Mouse (Mus musculus) neural tube, embryonic 15.5 days (tissue): ENCODE data around the gene Ihh. TPM values are rescaled to one million over a fixed set of nuclear protein-coding genes. Genes with fewer than 3 reads are reported as not detected.

Experiments used
- ATAC-seq: fragments of 200-750 bp; cut with Nextera tagmentation; 2 replicates; pipeline ENCODE4 v1.8.0; 2017; ENCODE audit warnings: mild to moderate bottlenecking, moderate TSS enrichment, moderate library complexity; ENCODE audit not compliant: low FRiP score
- H3K27ac ChIP-seq: fragments of 300-500 bp; sonication (generic); replicated peaks from 2 replicates; pipeline ENCODE4 v1.5.1; 2015; ENCODE audit warnings: mild to moderate bottlenecking, inconsistent platforms
- H3K27me3 ChIP-seq: fragments of 300-500 bp; sonication (generic); replicated peaks from 2 replicates; pipeline ENCODE4 v1.6.1; 2015; ENCODE audit warnings: inconsistent platforms
- H3K36me3 ChIP-seq: fragments of 300-500 bp; sonication (generic); 2 replicates; pipeline ENCODE4 v1.6.1; 2015; ENCODE audit warnings: inconsistent platforms
- H3K4me1 ChIP-seq: fragments of 300-500 bp; sonication (generic); 2 replicates; pipeline ENCODE4 v1.6.1; 2015; ENCODE audit warnings: inconsistent platforms
- H3K4me2 ChIP-seq: fragments of 300-500 bp; sonication (generic); 2 replicates; pipeline ENCODE4 v1.6.1; 2015; ENCODE audit warnings: inconsistent platforms, mild to moderate bottlenecking, moderate library complexity
- H3K4me3 ChIP-seq: fragments of 300-500 bp; sonication (generic); replicated peaks from 2 replicates; pipeline ENCODE4 v1.5.1; 2015; ENCODE audit warnings: mild to moderate bottlenecking, inconsistent platforms
- H3K9ac ChIP-seq: fragments of 300-500 bp; sonication (generic); replicated peaks from 2 replicates; pipeline ENCODE4 v1.6.1; 2015; ENCODE audit warnings: mild to moderate bottlenecking, inconsistent platforms
- H3K9me3 ChIP-seq: fragments of 300-500 bp; sonication (generic); replicated peaks from 2 replicates; pipeline ENCODE4 v1.6.1; 2016; ENCODE audit warnings: inconsistent platforms
- WGBS: fragments of 180-500 bp; shearing (Covaris S2); methylation state at CpG from one replicate; pipeline ENCODE4 v1.1.7; 2015; ENCODE audit warnings: mixed read lengths; 5-methylcytosine and 5-hydroxymethylcytosine counted together
- polyA plus RNA-seq: library from polyadenylated mRNA; unstranded; fragments of >200 nt; fragmentation: Nextera tagmentation; extraction: Ambion mirVana; gene quantifications from 2 replicates; pipeline ENCODE4 v1.2.1, GENCODE M21; 2015

Gene Ihh
- polyA plus RNA-seq, 1 experiment from 2014 or later = 0.84 TPM

DNA sequence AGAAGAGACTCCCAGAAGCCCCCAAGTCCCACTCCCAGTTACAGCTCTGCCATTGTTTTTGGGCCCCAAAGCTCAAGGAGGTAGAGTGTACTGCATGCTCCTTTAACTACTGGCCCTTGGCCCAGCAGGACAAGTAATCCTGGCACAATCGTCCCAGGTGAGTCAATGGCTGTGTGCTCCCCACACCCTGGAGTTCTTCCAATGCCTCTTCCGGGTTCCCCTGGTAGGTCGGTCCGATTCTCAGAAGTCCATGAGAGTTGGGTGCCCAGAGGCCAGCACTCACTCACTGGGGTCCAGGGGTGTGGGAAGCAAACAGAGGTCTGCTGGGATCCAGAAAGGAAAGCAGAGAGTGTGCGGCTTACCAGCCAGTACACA, 11.4 kb upstream of the Ihh start:
- Histone ChIP-seq H3K9ac (no peak overlapping the region; the same call in 1 of the 2 replicates), H3K4me2 (no peak overlapping the region), H3K27ac (no peak overlapping the region), H3K36me3 (no peaks in the 10 kb centered on the region), H3K4me3 (no peak overlapping the region), H3K9me3 (no peaks in the 10 kb centered on the region), H3K4me1 (peaks cover 7% of the 10 kb centered on the region), H3K27me3 (peaks cover 2% of the 10 kb centered on the region; the same call in 1 of the 2 replicates)
- 81% methylated on average over 5 of the region's 5 CpGs for WGBS
- ATAC-seq = no peak

DNA sequence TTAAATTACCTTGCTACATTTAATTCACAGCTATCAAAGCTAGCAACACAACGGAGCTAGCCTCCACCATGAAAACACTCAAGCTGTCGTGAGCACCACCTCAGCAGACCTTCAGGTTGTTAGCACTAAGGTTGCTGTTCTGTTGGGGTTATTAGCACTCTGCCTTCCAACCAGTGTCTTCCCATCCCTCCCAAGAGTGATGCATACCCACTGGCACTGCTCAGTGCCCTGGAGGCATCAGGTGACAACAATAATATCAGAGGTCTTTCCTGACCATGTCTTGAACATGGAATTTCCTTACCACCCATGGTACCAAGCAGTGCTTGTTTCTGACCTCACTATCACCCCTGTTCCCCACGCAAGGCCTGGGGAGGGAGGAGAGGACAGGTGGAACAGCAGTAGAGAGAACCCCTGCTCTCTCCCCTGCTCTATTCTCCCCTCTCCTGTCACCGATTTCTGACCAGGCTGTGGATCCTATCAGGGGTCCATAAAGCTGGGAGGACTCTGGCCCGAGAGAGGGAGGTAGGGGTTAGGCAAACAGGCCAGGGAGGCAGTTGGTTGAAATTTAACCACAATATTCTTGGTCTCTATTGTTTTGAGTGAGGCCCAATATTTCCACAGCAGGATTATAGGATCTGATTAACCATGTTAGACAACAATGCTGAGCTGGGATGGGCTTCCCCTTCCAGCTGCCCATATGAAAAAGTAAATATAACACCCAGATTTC, 10.8 kb upstream of the Ihh start:
- Histone ChIP-seq H3K27me3 (peaks cover 7% of the 10 kb centered on the region), H3K27ac (no peak overlapping the region), H3K4me1 (peaks cover 7% of the 10 kb centered on the region), H3K4me2 (no peak overlapping the region), H3K9me3 (no peaks in the 10 kb centered on the region), H3K4me3 (no peak overlapping the region), H3K36me3 (no peaks in the 10 kb centered on the region), H3K9ac (no peak overlapping the region)
- ATAC-seq = no peak
- 66% methylated on average over 5 of the region's 5 CpGs for WGBS

DNA sequence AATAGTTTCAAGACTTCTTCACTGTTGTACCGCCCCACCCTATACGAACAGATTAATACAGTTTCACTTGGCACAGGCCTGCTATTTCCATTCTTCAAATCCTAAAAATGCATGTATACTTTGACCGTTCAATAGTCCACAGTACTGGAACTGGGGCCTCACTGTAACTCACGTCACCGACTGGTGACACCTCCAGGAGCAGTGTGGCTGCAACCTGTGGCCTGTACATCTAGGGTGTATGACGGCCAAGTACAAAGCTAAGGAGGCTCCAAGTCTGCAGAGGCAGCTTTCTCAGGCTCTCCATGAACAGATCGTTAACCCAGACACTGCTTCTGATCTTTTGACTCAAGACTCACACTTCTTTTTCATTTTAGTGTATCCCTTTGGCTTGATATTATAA, 10.2 kb upstream of the Ihh start:
- WGBS = 91% methylated on average over 7 of the region's 7 CpGs
- no peak overlapping the region for H3K4me2 ChIP-seq
- H3K27ac ChIP-seq = no peak overlapping the region
- peaks cover 7% of the 10 kb centered on the region for H3K4me1 ChIP-seq
- no peak overlapping the region for H3K4me3 ChIP-seq
- H3K9me3 ChIP-seq = no peaks in the 10 kb centered on the region
- no peak overlapping the region for H3K9ac ChIP-seq
- H3K27me3 ChIP-seq = peaks cover 13% of the 10 kb centered on the region
- ATAC-seq = no peak
- H3K36me3 ChIP-seq = no peaks in the 10 kb centered on the region

DNA sequence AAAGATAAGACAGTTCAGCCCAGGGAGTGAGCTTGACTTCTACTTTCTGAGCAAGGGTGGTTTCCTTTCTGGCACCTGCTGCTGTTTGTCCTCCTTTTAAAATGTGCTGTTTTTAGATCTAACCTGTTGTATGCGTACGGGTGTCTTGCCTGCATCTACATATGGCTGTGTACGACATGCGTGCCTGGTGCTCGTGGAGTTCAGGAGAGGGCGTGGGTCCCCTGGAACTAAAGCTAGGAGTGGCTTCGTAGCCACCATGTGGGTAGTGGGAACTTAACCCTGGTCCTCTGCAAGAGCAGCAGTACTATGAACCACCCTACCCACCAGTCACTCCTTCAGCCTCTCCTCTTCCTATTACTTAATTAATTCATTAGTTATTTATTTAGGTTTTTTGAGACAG, 8.6 kb upstream of the Ihh start:
- WGBS = 85% methylated on average over 7 of the region's 7 CpGs
- ATAC-seq = no peak
- H3K9ac ChIP-seq = no peak overlapping the region
- H3K4me2 ChIP-seq = no peak overlapping the region
- no peak overlapping the region for H3K4me3 ChIP-seq
- peaks cover 5% of the 10 kb centered on the region for H3K4me1 ChIP-seq
- H3K27me3 ChIP-seq = peaks cover 24% of the 10 kb centered on the region
- no peaks in the 10 kb centered on the region for H3K36me3 ChIP-seq
- no peaks in the 10 kb centered on the region for H3K9me3 ChIP-seq
- no peak overlapping the region for H3K27ac ChIP-seq

DNA sequence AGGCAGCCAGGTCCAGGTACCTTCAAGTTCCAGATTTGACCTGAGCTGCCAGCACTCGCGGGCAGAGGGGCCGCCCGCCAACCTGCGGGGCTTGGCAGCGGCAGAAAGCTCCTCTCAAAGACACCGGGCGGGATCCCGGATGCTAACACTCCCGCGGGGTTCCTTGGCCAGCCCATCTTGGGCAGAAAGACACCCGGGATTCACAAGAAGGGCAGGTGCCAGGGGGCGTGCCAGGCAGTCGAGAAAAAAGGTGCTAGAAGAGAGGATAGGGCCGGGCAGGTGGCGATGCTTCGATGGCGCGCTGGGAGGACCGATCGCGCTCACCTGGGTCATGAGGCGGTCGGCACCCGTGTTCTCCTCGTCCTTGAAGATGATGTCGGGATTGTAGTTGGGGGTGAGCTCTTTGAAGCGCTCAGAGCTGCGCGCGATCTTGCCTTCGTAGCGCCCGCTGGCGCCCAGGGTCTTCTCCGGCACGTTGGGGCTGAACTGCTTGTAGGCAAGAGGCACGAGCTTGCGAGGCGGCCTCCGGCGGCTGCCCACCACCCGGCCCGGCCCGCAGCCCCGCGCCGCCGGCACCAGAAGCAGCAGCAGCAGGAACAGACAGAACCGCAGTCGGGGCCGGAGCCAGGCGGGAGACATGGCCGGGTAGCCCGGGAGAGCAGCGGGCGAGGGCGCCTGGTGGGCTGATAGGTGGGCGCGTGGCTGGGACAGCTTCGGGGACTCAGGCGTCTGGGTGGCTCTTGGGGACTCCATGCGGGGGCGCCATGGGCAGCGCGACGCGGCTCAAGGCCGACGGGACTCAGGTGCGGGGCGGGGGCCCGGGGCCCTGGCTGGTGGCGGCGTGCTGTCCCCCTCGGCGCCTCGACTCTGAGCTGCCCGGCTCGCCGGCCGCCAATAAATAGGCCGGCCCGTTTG, 639 bp downstream of the Ihh start:
- Histone ChIP-seq H3K4me1 (peaks cover 47% of the 10 kb centered on the region), H3K27me3 (peaks cover 97% of the 10 kb centered on the region), H3K4me3 (peak overlapping the region; percentile 38), H3K9me3 (no peaks in the 10 kb centered on the region), H3K27ac (no peak overlapping the region), H3K9ac (peak overlapping the region; percentile 38), H3K4me2 (peak overlapping the region; percentile 68), H3K36me3 (no peaks in the 10 kb centered on the region)
- no peak for ATAC-seq
- WGBS = 2% methylated on average over 81 of the region's 84 CpGs

DNA sequence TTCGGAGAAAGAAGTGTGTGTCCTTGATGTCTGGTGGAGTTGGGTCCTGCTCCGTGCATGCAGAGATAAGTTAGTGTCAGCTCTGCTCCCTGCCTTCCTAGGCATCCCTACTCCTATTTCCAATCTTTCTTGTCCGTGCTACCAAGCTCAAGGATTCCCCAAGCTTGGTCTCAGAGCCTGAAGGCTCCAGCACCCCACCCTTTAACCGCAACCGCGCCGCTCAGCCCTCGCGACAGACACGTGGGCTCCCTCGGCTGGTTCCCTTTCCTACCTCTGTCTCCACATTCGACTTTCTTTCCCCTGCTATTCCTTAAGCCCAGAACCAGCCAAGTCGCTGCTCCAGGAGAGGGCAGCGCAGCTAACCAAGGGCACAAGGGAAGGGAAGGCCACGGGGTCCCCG, 1.4 kb downstream of the Ihh start:
- WGBS = 2% methylated on average over 15 of the region's 16 CpGs
- H3K4me3 ChIP-seq = peak overlapping the region; percentile 38
- ATAC-seq = no peak
- peak overlapping the region; percentile 68 for H3K4me2 ChIP-seq
- H3K36me3 ChIP-seq = no peaks in the 10 kb centered on the region
- H3K9ac ChIP-seq = peak overlapping the region; percentile 38; the same call in 1 of the 2 replicates
- peaks cover 99% of the 10 kb centered on the region for H3K27me3 ChIP-seq
- no peak overlapping the region for H3K27ac ChIP-seq
- H3K4me1 ChIP-seq = peaks cover 47% of the 10 kb centered on the region
- no peaks in the 10 kb centered on the region for H3K9me3 ChIP-seq

DNA sequence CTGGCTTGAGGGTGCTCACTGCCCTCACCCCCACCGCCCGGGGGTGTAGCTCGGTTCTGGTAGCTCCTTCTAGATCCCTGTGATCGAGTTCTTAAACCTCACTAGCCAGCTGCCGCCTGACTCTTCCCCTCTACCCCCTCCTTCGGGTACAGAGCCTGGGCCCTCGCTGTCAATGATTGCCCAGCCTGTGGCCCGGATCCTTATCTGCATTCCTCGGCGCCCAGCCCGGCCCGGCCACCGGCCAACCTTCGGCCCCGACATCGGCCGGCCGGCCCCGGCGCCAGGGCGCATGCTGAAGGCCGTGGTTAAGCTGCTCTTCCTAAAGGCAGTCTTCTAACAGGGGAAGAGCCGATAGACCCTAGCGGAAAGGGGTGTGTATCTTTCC, 1.8 kb downstream of the Ihh start:
- Histone ChIP-seq H3K9ac (no peak overlapping the region), H3K9me3 (no peaks in the 10 kb centered on the region), H3K4me3 (peak overlapping the region; percentile 38), H3K27me3 (peaks cover 99% of the 10 kb centered on the region), H3K36me3 (no peaks in the 10 kb centered on the region), H3K4me2 (peak overlapping the region; percentile 68), H3K27ac (no peak overlapping the region), H3K4me1 (peaks cover 47% of the 10 kb centered on the region)
- 3% methylated on average over 24 of the region's 24 CpGs for WGBS
- no peak for ATAC-seq

DNA sequence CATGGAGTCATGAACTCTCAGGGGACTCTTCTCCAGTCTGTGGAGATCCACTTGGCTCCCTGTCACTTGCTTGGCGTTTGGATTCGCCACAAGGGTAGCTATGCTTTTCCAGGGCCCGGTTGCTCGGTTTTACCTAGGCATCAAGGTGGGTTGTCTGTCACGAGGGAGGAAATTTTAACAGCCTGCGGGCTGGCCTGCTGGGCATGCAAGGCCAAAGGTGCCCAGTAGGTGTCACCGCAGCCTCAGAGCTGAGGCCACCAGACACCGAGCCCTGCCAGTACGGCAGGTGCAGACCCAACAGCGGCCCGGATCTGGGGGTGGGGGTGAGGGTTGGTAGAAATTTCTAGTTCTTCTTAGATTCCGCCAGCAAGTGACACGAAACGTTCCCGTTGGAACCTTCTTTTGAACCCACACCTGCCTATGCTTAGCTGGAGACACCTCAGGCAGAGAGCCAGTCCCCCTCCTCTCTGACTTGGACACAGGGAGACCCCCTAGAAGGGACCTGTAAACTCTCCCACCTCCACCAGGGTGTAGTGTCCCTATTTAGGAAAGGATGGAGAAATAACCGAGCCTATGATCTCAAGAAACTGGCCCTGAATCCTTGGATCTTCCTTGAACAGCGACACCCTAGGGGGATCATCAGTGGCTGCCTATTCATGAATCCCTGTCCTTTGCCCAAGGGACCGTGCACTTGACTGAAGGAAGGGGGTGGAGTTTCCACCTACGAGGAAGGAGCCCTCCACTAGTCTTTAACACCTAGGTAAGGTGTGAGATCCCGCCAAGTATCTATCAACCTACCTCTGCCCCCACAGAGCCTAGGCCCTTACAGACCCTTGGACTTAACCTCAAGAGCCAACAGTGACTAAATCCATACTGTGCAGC, 2.4 kb downstream of the Ihh start:
- peak overlapping the region; percentile 38 for H3K4me3 ChIP-seq
- no peaks in the 10 kb centered on the region for H3K36me3 ChIP-seq
- peaks cover 100% of the 10 kb centered on the region for H3K27me3 ChIP-seq
- 2% methylated on average over 20 of the region's 20 CpGs for WGBS
- no peak overlapping the region for H3K27ac ChIP-seq
- ATAC-seq = peak; percentile 74
- no peak overlapping the region for H3K9ac ChIP-seq
- H3K4me1 ChIP-seq = peaks cover 47% of the 10 kb centered on the region
- peak overlapping the region; percentile 68 for H3K4me2 ChIP-seq
- no peaks in the 10 kb centered on the region for H3K9me3 ChIP-seq

DNA sequence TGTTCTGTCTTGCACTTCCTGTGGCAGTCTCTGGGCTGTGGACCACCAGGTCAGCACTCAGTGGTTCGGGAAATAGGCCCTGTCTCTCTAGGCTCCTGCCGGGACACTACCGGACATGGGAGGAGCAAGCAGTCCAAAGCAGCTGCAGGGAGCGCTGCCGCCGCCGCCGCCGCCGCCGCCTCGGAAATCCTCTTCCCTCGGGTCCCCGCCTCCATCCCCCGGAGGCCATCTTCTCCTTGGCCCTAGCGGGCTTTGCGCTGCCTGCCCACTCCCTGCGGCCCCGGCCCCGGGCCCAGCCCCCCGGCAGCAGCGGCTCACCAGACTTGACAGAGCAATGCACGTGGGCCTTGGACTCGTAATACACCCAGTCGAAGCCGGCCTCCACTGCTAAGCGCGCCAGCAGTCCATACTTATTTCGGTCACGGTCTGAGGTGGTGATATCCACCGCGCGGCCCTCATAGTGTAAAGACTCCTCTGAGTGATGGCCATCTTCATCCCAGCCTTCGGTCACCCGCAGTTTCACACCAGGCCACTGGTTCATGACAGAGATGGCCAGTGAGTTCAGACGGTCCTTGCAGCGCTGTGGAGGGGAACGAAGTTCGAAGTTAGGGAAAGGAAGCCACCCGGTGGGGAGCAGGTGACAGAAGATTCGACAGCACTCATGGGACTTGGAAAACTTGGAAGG, 3.3 kb downstream of the Ihh start:
- no peak for ATAC-seq
- 1% methylated on average over 41 of the region's 41 CpGs for WGBS
- peaks cover 47% of the 10 kb centered on the region for H3K4me1 ChIP-seq
- H3K9ac ChIP-seq = peak overlapping the region; percentile 31; the same call in 1 of the 2 replicates
- H3K36me3 ChIP-seq = no peaks in the 10 kb centered on the region
- H3K9me3 ChIP-seq = no peaks in the 10 kb centered on the region
- no peak overlapping the region for H3K27ac ChIP-seq
- peak overlapping the region; percentile 55 for H3K4me2 ChIP-seq
- H3K4me3 ChIP-seq = peak overlapping the region; percentile 28
- peaks cover 96% of the 10 kb centered on the region for H3K27me3 ChIP-seq

DNA sequence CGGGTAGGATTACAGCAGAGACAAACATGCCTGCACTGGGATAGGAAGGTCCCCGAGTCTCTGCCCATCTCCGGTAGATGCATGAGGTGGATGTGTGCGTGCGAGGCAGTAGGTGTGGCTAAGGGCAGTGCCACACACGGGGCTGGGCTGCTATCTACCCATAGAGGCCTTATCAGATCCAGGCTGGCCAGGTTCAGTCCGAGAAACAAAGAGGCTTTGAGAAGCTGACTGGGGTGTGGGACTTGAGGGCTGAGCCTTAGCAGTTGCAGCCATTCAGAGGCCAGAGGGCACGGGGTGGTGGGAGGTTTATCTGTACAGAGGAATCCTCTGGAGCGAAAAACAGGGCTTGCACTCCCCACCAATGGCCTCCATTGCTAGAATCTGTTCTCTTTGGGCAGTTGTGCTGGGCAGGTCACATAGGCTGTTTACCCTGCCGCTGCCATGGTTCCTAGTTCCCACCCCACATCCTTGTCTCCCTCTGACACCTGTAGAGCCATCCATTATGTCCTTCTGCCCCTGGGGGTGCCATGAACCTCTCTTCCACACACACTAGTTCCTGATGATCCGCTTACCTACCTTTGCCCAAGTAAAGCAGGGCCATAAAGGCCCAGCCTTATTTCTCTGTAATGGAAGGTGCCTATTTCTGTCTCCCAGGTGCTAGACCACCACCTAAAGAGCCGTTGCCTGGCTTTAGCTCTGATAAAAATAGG, 9.7 kb downstream of the Ihh start:
- no peaks in the 10 kb centered on the region for H3K36me3 ChIP-seq
- ATAC-seq = no peak
- H3K9ac ChIP-seq = no peak overlapping the region
- WGBS = 65% methylated on average over 12 of the region's 12 CpGs
- no peak overlapping the region for H3K4me3 ChIP-seq
- no peak overlapping the region for H3K4me2 ChIP-seq
- no peaks in the 10 kb centered on the region for H3K4me1 ChIP-seq
- no peaks in the 10 kb centered on the region for H3K9me3 ChIP-seq
- no peak overlapping the region for H3K27ac ChIP-seq
- peaks cover 78% of the 10 kb centered on the region for H3K27me3 ChIP-seq
